Mouse (Mus musculus): ENCODE measurements at regions not wholly inside any gene's neighbourhood (a gene's known extent, or its start where the extent isn't known, plus 50 kb on each side); places are given as distances from the start of the nearest gene placed in this dataset.

GRCm38 (mm10) chr4:127819501-127819900 lies 151.2 kb downstream of the CK137956 start:
- 83% methylated on average over 8 of the region's 8 CpGs for WGBS
- Histone ChIP-seq H3K27ac (replicated peaks) (no peak overlapping the region), H3K9me3 (no peaks in the 10 kb centered on the region), H3K9ac (no peak overlapping the region), H3K36me3 (no peaks in the 10 kb centered on the region), H3K4me2 (no peak overlapping the region), H3K27me3 (no peaks in the 10 kb centered on the region), H3K4me3 (no peak overlapping the region), H3K4me1 (replicated peaks) (no peaks in the 10 kb centered on the region)
- ATAC-seq (ENCODE audit: low FRiP score, low read depth), result no peak

DNA sequence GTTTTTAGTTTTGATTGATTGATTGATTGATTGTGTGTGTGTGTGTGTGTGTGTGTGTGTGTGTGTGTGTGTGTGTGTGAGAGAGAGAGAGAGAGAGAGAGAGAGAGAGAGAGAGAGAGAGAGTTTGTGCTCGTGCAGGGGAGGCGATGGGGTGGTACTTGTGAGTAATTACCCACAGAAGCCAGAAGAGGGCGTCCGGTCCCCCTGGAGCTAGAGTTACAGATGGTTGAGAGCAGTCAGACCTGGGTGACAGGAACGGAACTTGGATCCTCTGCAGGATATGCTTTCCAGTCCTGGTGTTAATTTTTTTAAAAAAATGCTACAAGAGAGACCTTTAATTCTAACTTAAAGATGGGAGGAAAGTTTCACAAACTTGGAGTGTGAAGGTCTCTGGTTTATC lies 151.7 kb downstream of the CK137956 start:
- Histone ChIP-seq H3K9ac (no peak overlapping the region), H3K9me3 (no peaks in the 10 kb centered on the region), H3K27me3 (no peaks in the 10 kb centered on the region), H3K36me3 (no peaks in the 10 kb centered on the region), H3K4me3 (no peak overlapping the region), H3K27ac (replicated peaks) (no peak overlapping the region), H3K4me2 (no peak overlapping the region), H3K4me1 (replicated peaks) (no peaks in the 10 kb centered on the region)
- no peak for ATAC-seq (ENCODE audit: low FRiP score, low read depth)
- 78% methylated on average over 5 of the region's 5 CpGs for WGBS

- Histone ChIP-seq H3K4me3 (no peak overlapping the region), H3K4me1 (replicated peaks) (no peaks in the 10 kb centered on the region), H3K27me3 (no peaks in the 10 kb centered on the region), H3K9me3 (no peaks in the 10 kb centered on the region), H3K4me2 (no peak overlapping the region), H3K36me3 (no peaks in the 10 kb centered on the region), H3K27ac (replicated peaks) (no peak overlapping the region), H3K9ac (no peak overlapping the region)
- ATAC-seq (ENCODE audit: low FRiP score, low read depth), result no peak
- 92% methylated on average over 6 of the region's 6 CpGs for WGBS
Observed at GRCm38 (mm10) chr4:127814631-127815030, 156.1 kb downstream of the CK137956 start.

DNA sequence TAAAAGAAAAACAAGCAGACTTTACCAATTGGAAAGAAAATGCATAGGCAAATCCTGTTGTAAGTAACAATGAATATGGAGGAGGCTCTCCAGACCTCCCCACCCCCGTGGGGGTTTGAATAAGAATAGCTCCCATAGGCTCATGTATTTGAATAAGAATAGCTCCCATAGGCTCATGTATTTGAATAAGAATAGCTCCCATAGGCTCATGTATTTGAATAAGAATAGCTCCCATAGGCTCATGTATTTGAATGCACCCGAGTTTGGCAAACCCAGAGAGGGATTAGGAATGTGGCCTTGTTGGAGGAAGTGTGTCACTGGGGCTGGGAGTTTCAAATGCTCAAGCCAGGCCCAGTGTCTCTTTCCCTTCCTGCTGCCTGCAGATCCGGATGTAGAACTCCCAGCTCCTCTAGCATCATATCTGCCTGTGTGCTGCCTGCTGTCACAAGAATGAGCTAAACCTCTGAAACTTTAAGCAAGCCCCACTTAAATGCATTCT lies 158.7 kb downstream of the CK137956 start:
- no peaks in the 10 kb centered on the region for H3K36me3 ChIP-seq
- no peaks in the 10 kb centered on the region for H3K27me3 ChIP-seq
- no peak overlapping the region for H3K27ac ChIP-seq (replicated peaks)
- 49% methylated on average over 3 of the region's 3 CpGs for WGBS
- H3K9ac ChIP-seq, result no peak overlapping the region
- no peaks in the 10 kb centered on the region for H3K4me1 ChIP-seq (replicated peaks)
- H3K4me2 ChIP-seq, result no peak overlapping the region
- ATAC-seq (ENCODE audit: low FRiP score, low read depth), result no peak
- no peaks in the 10 kb centered on the region for H3K9me3 ChIP-seq
- no peak overlapping the region for H3K4me3 ChIP-seq

DNA sequence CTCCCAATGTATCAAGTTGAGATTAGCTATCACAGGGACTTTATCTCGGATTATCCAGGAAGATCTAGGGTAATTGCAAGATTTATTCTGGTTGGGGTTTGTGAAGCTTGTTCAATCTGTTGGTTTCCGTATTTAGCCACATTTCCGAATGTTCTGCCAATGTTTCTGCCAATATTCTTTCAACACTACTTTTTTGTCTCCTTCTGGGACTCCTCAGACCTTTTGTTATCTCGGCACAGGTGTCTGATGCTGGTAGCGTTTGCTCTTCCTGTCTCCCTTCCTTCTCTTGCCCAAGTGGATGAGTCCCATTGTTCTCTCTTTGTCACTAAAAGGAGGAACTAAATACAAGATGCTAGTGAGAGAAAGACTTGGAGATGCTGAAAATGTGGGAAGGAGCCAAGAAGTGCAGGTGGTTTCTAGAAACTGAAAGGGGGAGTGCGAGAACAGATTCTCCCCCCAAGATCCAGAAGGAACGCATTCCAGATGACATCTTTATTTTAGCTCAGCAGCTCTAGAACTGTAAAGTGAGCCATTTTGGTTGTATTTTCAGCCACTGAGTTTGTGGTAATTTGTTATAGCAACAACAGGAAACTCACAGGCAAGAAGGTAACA lies 159.7 kb downstream of the CK137956 start:
- H3K36me3 ChIP-seq, result no peaks in the 10 kb centered on the region
- H3K27me3 ChIP-seq, result no peaks in the 10 kb centered on the region
- H3K9ac ChIP-seq, result no peak overlapping the region
- H3K27ac ChIP-seq (replicated peaks), result no peak overlapping the region
- H3K4me1 ChIP-seq (replicated peaks), result no peaks in the 10 kb centered on the region
- H3K4me3 ChIP-seq, result no peak overlapping the region
- ATAC-seq (ENCODE audit: low FRiP score, low read depth), result no peak
- 86% methylated on average over 7 of the region's 7 CpGs for WGBS
- no peaks in the 10 kb centered on the region for H3K9me3 ChIP-seq
- H3K4me2 ChIP-seq, result no peak overlapping the region

- 80% methylated on average over 6 of the region's 6 CpGs for WGBS
- Histone ChIP-seq H3K27ac (replicated peaks) (no peak overlapping the region), H3K4me2 (no peak overlapping the region), H3K9me3 (no peaks in the 10 kb centered on the region), H3K4me3 (no peak overlapping the region), H3K36me3 (no peaks in the 10 kb centered on the region), H3K27me3 (no peaks in the 10 kb centered on the region), H3K4me1 (replicated peaks) (no peaks in the 10 kb centered on the region), H3K9ac (no peak overlapping the region)
- ATAC-seq (ENCODE audit: low FRiP score, low read depth), result no peak
Observed at GRCm38 (mm10) chr4:127809006-127809405, 161.7 kb downstream of the CK137956 start.

GRCm38 (mm10) chr4:127789206-127789605 lies 181.5 kb downstream of the CK137956 start:
- Histone ChIP-seq H3K36me3 (no peaks in the 10 kb centered on the region), H3K9ac (no peak overlapping the region), H3K4me1 (replicated peaks) (peaks cover 5% of the 10 kb centered on the region; the same call in 1 of the 2 replicates), H3K27me3 (no peaks in the 10 kb centered on the region), H3K27ac (replicated peaks) (no peak overlapping the region), H3K9me3 (no peaks in the 10 kb centered on the region), H3K4me3 (no peak overlapping the region), H3K4me2 (no peak overlapping the region)
- no peak for ATAC-seq (ENCODE audit: low FRiP score, low read depth)
- 67% methylated on average over 12 of the region's 12 CpGs for WGBS

DNA sequence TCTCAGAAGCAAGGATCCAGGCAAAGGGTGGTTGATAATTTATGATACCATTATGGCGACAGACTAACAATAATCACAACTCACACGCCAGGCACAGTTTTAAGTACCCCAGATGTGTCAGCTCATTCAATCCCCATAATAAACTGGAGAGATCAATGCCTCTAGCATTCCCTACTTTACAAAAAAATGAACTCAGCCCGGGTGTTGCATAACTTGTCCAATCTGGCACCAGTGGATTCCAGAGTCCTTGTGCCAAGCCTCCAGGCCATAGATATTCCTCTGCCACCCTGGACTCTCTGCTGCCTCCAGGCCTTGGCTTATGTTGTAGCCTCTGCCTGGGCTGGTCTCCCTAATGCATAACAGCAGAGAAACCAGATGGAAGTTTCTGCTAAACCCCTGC lies 185.0 kb downstream of the CK137956 start:
- 81% methylated on average over 3 of the region's 3 CpGs for WGBS

DNA sequence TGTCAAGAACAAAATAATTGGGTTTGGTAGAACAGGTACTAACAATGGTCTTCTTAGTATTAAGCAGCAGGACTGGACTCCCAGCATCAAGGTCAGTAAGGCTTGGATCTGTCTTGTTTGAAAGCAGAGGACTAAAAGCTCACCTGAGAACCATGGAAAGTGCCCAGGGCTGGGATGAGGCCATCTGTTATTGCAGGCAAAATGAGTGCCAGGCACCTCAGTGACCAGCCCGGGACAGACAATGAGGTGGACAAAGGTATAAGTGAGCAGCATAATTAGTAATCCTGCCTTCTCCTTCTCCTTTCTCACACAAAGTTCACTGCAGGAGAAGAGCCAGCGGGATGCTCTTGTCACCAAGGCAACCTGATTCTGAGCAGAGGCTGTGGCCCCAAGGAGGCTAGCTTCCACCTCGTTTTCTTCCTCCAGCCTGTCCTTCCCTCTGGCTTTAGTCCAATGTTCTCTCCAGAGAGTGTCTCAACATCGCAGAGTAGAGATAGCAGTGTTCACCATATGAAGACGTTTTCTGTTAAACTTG lies 198.7 kb downstream of the CK137956 start:
- no peak for ATAC-seq (ENCODE audit: low FRiP score, low read depth)
- WGBS, result 26% methylated on average over 5 of the region's 5 CpGs
- Histone ChIP-seq H3K4me3 (no peak overlapping the region), H3K27ac (replicated peaks) (no peak overlapping the region), H3K4me2 (no peak overlapping the region), H3K27me3 (no peaks in the 10 kb centered on the region), H3K4me1 (replicated peaks) (peaks cover 5% of the 10 kb centered on the region), H3K9me3 (no peaks in the 10 kb centered on the region), H3K9ac (no peak overlapping the region), H3K36me3 (no peaks in the 10 kb centered on the region)

More for the DNA sequence above, 185.0 kb downstream of the CK137956 start:
- H3K9ac ChIP-seq, result no peak overlapping the region
- ATAC-seq (ENCODE audit: low FRiP score, low read depth), result no peak
- no peak overlapping the region for H3K27ac ChIP-seq (replicated peaks)
- H3K4me1 ChIP-seq (replicated peaks), result peaks cover 13% of the 10 kb centered on the region
- H3K27me3 ChIP-seq, result no peaks in the 10 kb centered on the region
- no peak overlapping the region for H3K4me2 ChIP-seq
- no peaks in the 10 kb centered on the region for H3K36me3 ChIP-seq
- H3K4me3 ChIP-seq, result no peak overlapping the region
- H3K9me3 ChIP-seq, result no peaks in the 10 kb centered on the region

- H3K36me3 ChIP-seq, result no peaks in the 10 kb centered on the region
- H3K4me2 ChIP-seq, result no peak overlapping the region
- no peak for ATAC-seq (ENCODE audit: low FRiP score, low read depth)
- no peak overlapping the region for H3K9ac ChIP-seq
- 86% methylated on average over 5 of the region's 5 CpGs for WGBS
- no peak overlapping the region for H3K27ac ChIP-seq (replicated peaks)
- no peaks in the 10 kb centered on the region for H3K27me3 ChIP-seq
- H3K4me1 ChIP-seq (replicated peaks), result no peaks in the 10 kb centered on the region
- no peaks in the 10 kb centered on the region for H3K9me3 ChIP-seq
- no peak overlapping the region for H3K4me3 ChIP-seq
Observed at GRCm38 (mm10) chr4:127763736-127764135, 207.0 kb downstream of the CK137956 start.

GRCm38 (mm10) chr4:127758961-127759360 lies 211.8 kb downstream of the CK137956 start:
- no peak overlapping the region for H3K4me2 ChIP-seq
- no peaks in the 10 kb centered on the region for H3K36me3 ChIP-seq
- no peak for ATAC-seq (ENCODE audit: low FRiP score, low read depth)
- 84% methylated on average over 9 of the region's 9 CpGs for WGBS
- no peak overlapping the region for H3K27ac ChIP-seq (replicated peaks)
- H3K9me3 ChIP-seq, result no peaks in the 10 kb centered on the region
- no peaks in the 10 kb centered on the region for H3K27me3 ChIP-seq
- H3K4me3 ChIP-seq, result no peak overlapping the region
- H3K9ac ChIP-seq, result no peak overlapping the region
- H3K4me1 ChIP-seq (replicated peaks), result no peaks in the 10 kb centered on the region

DNA sequence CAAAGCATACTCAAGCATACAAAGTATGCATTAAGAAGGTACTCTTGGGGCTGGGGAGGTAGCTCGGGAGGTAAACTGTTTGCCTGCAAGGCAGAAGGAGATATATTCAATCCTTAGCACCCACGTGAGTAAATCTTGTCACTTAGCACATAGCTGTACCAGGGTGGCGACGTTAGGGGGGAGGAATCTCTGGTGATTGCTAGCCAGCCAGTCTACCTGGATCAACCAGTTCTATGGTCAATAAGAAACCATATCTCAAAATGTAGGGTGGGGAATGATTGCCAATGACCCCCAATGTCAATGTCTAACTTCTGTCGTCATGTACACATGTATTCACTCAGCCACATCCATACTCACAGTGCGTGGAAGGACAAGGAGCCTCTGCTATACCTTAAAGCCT lies 214.5 kb downstream of the CK137956 start:
- no peak for ATAC-seq (ENCODE audit: low FRiP score, low read depth)
- H3K4me3 ChIP-seq, result no peak overlapping the region
- 92% methylated on average over 6 of the region's 6 CpGs for WGBS
- H3K4me2 ChIP-seq, result no peak overlapping the region
- H3K4me1 ChIP-seq (replicated peaks), result no peaks in the 10 kb centered on the region
- H3K27ac ChIP-seq (replicated peaks), result no peak overlapping the region
- no peaks in the 10 kb centered on the region for H3K27me3 ChIP-seq
- H3K9me3 ChIP-seq, result no peaks in the 10 kb centered on the region
- no peaks in the 10 kb centered on the region for H3K36me3 ChIP-seq
- no peak overlapping the region for H3K9ac ChIP-seq

GRCm38 (mm10) chr4:127750781-127751180 lies 220.0 kb downstream of the CK137956 start:
- no peaks in the 10 kb centered on the region for H3K36me3 ChIP-seq
- no peaks in the 10 kb centered on the region for H3K9me3 ChIP-seq
- H3K4me3 ChIP-seq, result no peak overlapping the region
- no peak overlapping the region for H3K27ac ChIP-seq (replicated peaks)
- no peak overlapping the region for H3K9ac ChIP-seq
- 96% methylated on average over 3 of the region's 3 CpGs for WGBS
- H3K4me2 ChIP-seq, result no peak overlapping the region
- H3K27me3 ChIP-seq, result no peaks in the 10 kb centered on the region
- ATAC-seq (ENCODE audit: low FRiP score, low read depth), result no peak
- H3K4me1 ChIP-seq (replicated peaks), result no peaks in the 10 kb centered on the region

Measured in hindbrain, embryonic 15.5 days (tissue).